Mouse (Mus musculus) effector memory CD4-positive, alpha-beta T cell, adult 7 months (primary cell): Measurements from ENCODE around the gene Atp6v0e. TPM values are rescaled to one million over a fixed set of nuclear protein-coding genes. Genes with fewer than 3 reads are reported as not detected.

Source experiments
- polyA plus RNA-seq: library from polyadenylated mRNA; unstranded; fragments of 100-300 nt; shearing (Covaris generic); gene quantifications from one replicate; pipeline ENCODE4 v1.2.1, GENCODE M21; 2017

Gene Atp6v0e
- 316 TPM for polyA plus RNA-seq

GRCm38 (mm10) chr17:26662978-26663683 lies at the start of gene Atp6v0e:
Gene Atp6v0e (plus strand): TSS chr17:26663231.

GRCm38 (mm10) chr17:26715271-26715758 lies 52.3 kb downstream of the Atp6v0e start, which contains the start of gene Crebrf:
Gene Crebrf (plus strand): TSS chr17:26715650.

Other genes with a start within 250 kb of the Atp6v0e start
- gene Neurl1b, start 248.4 kb upstream of the Atp6v0e start, polyA plus RNA-seq = 0.10 TPM
- 33.2 TPM for gene Ergic1, start 101.7 kb upstream of the Atp6v0e start, polyA plus RNA-seq
- gene Dusp1, start 101.1 kb upstream of the Atp6v0e start, polyA plus RNA-seq = 844 TPM
- gene Crebrf, start 52.4 kb downstream of the Atp6v0e start, polyA plus RNA-seq = 135 TPM
- gene Bnip1, start 117.8 kb downstream of the Atp6v0e start, polyA plus RNA-seq = 14.4 TPM
- not detected for gene Nkx2-5, start 181.8 kb downstream of the Atp6v0e start, polyA plus RNA-seq